Mouse (Mus musculus) gastrocnemius, postnatal 10 days (tissue): ENCODE measurements at regions not wholly inside any gene's neighbourhood (a gene's known extent, or its start where the extent isn't known, plus 50 kb on each side); places are given as distances from the start of the nearest gene placed in this dataset.

Experiments used
- DNase-seq: peaks from one replicate; pipeline ENCODE4 v3.0.0; 2021; ENCODE audit warnings: mixed read lengths

DNA sequence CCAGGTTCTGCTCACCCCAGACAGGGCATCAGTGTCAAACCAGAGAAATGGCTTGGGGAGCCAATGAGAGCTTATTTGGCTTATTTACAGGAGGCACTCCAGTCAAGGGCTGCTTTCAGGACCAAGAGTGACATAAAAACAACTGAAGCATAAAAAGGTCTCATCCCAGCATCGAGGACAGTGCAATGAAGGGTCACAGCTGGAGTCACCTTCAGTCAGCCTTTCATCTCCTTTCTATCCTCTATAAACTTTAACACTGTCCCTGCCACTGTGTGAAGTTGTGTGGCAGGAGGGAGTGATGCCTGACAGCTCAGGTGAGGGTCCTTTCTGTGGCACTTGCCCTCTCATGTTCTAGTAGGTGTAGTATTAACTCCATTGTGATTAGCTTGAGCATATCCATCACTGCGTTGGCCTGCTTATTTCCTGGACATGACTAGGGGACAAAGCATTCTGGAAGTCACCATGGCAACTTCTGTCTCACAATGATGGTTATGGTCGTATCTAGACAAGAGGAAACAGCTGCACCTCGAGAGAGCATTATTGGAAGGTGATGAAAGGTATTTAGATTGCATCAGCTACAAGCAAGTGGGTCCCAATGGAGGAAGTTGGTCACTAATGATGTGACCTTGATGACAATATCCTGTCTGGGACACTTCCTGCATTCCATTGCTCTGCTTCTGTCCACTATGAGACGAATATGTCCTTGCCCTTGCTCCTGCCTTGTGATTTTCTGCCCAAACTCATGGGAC lies 87.8 kb upstream of the Enpp6 start:
- DNase-seq: no peak

DNA sequence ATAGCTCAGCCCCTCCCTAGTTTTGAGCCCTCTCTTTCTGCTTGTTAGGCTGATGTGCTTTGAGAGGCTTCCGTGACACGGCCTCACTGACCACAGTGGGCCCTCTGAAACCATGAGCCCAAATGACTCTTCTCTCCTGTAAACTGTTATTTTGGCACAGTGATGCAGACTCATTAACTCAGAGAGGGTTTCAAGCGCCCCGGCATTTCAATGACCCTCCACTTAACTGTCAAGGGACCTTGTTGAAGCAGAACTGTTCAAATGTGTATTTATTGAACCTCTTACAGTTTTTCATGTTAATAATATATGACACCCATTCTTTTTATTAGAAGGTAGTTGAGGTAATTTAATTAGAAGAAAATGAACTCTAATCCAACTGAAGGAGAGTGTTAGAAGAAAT lies 85.9 kb upstream of the Enpp6 start:
- DNase-seq: no peak

DNA sequence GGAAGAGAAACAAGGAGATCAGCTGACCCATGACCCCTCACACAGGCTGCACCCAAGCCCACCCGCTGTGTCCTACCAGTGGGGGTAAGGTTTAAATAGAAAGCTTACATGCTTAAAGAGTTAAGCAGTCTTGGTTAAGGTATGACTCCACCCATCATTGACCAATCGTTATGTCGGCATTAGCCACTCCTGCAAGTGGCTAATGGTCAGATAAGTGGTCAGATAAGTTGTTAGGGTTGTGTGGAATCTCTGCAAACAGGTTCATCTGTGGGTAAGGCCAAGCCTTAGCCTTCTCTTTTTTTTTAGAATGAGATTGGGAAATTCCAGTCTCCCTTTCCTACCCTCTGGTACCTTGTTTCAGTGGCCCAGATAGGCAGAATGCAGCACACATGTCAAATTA lies 82.0 kb upstream of the Enpp6 start:
- DNase-seq: no peak

DNA sequence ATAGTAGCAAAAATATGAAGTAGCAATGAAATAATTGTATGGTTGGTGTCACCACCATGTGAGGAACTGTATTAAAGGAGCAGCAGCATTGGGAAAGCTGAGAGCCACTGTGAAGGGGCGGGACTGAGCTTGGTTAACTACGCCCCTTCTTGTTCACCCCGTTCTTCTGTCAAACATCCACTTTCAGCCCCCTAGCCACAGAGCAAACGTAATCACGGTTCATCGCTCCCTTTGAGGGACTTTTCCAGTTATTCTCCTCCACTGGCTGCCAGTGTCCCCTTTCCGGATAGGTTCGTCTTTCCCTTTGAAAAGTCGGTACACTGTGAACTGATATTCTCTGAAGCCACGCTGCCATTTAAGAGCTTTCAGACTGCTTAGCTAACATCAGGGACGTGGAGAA lies 79.3 kb upstream of the Enpp6 start:
- DNase-seq: no peak

DNA sequence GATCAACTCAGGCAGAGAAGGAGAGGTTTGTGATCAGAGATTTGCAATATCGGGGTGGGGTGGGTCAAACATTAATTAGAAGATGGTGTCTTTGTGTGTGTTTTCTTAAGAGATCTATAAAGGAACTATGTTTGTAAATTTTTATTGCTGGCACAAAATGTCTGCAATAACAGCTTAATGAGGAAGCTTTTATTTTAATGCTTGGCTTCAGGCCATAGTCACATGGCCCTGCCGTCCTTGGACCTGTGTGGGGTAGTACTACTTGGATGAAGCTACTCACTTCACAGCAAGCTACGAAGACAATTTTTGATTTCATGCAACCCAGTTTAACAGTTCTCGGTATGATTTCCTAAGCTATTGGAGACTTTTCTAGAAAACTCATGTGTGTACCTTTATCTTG lies 78.5 kb upstream of the Enpp6 start:
- no peak for DNase-seq

DNA sequence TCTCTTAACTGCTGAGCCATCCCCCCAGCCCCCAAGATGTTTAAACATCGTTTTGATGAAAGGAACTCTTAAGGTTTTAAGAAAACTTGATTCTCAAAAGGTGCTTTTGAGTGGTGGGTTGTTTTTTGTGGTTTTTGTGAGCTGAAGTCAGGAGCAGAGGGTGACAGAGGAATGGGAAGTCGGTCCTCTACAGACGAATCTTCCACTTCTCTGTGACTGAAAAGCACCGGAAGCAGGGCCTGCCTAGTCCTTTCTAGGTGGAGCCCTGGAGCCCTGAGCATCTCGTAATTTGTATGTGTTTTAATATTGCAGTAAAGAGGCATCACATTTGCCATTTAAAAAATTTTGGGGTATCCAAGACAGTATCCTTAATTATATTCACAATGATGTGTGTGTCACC lies 72.7 kb upstream of the Enpp6 start:
- DNase-seq: no peak

DNA sequence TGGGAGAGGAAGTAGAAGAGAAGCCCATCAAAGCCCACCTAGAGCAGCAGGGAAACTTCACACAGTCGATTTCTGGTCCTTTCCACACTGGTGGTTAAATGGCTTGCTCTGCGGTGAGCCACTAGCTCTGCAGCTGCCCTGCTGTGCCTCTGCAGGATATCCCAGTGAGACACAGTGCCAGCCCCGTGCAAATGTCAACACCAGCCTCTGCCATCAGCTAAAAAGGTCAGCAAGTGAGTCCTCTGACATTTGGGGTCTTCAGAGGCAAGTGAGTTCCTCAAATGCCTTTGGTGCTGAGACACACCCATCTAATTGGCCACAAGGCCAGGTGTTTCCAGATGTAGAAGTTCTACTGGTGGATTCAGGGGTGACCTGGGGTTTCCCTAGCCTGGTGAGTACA lies 66.6 kb upstream of the Enpp6 start:
- no peak for DNase-seq

DNA sequence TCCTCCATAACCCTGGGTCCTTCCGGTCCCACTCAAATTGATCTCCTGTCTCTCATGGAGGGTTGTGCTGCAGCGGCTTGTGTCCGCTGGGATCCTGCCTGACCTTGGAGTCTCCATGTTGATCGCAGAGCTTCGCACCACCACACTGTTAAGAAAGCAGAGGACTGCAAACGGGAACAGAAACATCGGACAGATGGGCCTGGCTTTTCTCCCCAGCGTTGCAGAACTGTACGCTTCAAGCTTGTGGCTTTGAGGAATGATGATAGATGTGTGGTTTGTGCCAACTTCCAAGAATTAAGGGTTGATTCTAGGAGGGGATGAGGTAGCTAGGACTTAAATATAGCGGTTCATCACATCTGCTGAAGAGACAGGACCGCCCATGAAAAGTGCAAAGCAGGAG lies 65.6 kb upstream of the Enpp6 start:
- no peak for DNase-seq

DNA sequence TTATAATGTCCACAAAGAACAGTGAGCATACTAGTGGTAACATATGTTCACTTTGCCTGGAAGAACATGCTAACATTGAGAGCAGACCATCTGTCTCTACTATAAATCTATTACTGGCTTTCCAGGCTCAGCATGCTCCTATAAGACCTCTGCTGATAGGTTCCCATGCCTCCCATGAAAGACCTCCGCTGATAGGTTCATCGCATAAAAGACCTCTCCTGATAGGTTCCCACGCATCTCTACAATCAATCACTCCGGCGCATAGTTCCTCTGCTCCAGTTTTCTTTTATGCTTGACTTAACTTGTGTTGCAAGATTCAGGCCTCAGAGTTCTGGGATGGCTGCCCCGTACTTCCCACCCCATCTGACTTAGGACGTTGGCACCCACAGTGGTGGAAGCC lies 65.1 kb upstream of the Enpp6 start:
- no peak for DNase-seq

DNA sequence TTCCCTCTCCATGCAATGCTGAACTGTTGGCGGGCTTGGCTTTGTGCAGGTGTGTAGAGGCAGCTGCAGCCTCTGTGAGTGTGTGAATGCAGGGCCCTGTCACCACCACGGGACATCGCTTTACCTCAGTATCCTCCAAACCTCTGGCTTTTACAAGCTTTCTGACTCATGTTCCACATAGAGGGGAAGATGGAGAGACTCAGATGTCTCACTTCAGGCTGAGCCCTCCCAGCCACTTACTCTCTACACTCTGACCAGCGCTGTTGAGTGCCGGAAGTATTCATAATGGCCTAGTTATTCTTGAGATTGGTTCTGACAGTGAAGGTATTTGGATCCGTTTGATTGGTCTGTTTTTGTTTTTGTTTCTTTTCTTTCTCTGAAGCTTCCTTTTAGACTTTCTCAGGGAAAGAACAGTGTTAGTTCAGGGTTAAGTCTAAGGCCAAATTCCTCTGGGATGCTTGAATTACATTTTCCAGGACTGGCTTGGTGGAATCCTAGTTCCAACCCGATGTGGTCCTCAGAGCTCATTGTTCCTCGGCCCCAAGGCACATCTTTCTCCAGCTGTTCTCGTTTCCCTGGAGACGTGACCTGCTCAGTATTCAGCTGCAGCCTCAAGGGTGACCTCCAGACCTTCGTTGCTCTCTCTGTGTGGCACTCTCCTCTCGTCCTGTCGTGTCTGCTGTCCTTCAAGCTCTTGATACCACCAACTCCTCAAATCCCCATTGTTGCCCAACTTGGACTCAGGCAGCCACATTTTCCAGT lies 61.7 kb upstream of the Enpp6 start:
- no peak for DNase-seq

DNA sequence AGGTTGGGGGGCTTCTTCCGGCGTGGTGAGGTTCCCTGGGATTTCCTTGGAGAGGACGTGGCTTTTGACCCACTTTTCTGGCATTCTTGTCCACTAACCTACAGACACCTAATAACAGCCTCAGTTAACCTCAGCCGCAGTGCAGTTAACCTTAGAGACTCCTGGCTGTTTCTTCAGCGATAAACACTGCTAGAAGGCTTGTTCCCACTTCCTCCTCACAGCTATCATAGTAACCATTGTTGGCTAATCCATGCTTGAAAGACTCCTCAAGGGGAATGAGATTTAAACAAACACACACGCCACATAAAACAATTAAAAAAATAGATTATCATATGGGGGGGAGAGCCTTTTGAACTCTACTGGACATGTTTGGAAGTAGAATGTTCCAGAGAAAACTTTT lies 58.0 kb upstream of the Enpp6 start:
- no peak for DNase-seq

DNA sequence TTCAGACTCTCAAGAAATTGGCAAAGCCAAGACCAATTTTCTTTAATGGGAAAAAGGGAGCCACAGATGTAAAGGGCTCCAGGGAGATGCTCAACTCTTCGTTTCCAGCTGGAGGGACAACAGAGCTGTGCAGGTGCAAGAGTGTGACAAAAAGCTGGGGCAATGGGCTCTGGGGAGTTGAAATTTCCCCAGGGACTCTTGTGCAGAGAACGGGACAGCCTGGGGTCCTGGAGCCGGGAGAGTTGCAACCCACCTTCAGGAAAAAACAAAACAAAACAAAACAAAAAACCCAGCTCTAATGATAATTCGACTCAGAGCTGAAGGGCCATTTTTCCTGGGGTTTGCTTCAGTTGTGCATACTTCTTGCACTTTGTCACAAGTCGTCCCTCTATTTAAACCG lies 57.0 kb upstream of the Enpp6 start:
- no peak for DNase-seq

DNA sequence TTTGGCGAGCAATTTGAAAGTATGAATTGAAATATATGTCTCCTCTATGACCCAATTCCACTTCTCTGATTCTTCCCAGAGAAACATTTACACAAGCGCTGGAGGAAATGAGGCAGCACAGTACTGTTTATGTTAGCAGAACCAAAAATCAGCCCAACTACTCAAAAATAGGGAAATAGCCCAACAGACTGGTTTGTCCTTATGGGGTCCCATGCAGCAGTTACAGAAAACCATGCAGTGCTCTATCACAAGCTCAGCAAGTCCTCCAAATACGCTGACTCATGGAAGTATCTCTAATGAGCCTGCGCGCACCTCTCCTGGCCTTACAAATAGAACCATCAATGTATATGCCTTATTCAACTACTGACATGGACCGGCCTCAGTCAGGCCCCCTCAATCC lies 55.4 kb upstream of the Enpp6 start:
- no peak for DNase-seq

DNA sequence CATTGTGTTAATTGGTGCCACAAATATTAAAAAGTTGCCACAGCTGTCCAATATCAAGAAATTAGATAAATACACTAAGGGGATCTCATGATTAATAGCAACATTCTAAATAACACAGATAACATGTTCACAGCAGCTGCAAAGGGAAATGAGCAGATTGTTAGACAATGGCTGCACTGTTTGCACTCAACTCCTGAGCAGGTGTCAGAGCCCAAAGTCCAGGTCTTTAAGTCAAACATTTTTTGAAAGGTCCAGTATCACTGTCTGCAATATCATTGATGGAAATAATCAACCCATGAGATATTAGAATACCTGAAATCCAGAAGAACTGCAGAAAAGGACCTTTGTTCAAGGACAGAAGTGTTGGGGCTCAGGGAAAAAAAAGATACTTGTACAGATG lies 53.4 kb upstream of the Enpp6 start:
- no peak for DNase-seq

DNA sequence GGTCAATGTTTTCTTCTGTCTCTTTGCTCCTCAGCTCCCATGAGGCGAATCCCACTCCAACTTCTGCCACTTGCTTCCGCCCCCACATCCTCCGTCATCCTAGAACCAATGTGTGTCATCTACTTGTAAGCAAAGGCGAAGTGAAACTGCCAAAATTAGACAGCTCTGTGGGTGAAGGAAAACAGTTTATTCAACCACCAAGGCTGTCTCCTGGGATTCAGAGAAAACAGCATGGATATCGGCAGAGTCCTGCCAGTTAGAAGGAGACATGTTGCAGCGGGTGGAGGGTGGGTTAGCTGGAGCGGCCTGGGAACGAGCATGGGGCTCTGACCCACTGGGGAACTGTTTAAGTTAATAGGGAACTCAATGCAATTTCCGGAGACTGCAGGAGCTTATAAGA lies 52.4 kb upstream of the Enpp6 start:
- no peak for DNase-seq

DNA sequence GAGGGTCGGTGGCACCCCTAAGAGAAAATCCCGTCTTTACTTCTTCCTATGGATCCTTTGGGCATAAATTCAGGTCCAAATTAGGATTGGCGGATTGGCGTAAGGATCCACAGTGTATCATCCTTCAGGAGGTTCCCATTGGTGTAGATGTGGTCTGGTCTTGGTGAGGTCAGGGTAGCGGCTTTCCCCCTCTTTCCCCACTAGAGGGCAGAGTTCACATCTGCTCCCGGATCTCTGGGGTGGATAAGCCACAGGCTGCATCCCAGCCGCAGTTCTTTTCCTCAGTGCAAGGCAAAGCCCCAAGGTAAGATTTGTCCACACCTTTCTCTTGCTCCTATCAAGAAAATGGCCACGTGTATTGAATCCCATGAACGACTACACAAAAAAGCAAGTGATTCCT lies 51.8 kb upstream of the Enpp6 start:
- peak; percentile 47 for DNase-seq

DNA sequence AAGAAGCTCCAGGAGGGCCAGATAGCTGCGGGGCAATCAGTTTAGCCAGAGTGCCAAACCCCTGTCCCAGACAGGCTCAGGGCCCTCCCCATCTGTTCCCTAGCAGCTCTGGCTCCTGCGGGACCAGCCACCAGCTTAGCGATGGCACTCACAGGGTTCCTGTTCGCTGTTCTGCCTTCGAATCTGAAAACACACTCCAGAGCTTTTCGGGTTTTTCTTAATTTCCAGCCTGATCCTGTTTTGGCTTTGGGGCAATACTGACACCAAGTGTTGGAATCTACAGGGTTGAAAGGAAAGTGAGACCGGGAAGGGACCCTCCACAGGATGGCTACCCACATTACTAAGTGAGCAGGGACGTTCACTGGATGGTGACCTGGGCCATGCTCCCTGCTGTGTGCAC lies 50.6 kb upstream of the Enpp6 start:
- DNase-seq: no peak
